Mouse (Mus musculus): ENCODE data around the gene Ppan.

Gene Ppan

GRCm38 (mm10) chr9:20887704-20888385 is at the start of gene Ppan:
TSS of gene Ppan (plus strand) at chr9:20888175.
- in situ Hi-C loops (cut with MboI; ENCODE audit: low pct_unique_long_range_greater_than_20kb in 1 of 2, low sequenced_read_pairs in 2 of 2, unreplicated experiment in 1 of 2): no loop called here

- in situ Hi-C loops (cut with MboI; ENCODE audit: low pct_unique_long_range_greater_than_20kb in 1 of 2, low sequenced_read_pairs in 2 of 2, unreplicated experiment in 1 of 2): no loop called here
Measured at GRCm38 (mm10) chr9:20838931-20839330, 49.0 kb upstream of the Ppan start.

GRCm38 (mm10) chr9:20842211-20842610 is 45.8 kb upstream of the Ppan start:
- in situ Hi-C loops (cut with MboI; ENCODE audit: low pct_unique_long_range_greater_than_20kb in 1 of 2, low sequenced_read_pairs in 2 of 2, unreplicated experiment in 1 of 2): no loop called here

GRCm38 (mm10) chr9:20842670-20843069 is 45.3 kb upstream of the Ppan start:
- in situ Hi-C loops (cut with MboI; ENCODE audit: low pct_unique_long_range_greater_than_20kb in 1 of 2, low sequenced_read_pairs in 2 of 2, unreplicated experiment in 1 of 2): no loop called here

GRCm38 (mm10) chr9:20850179-20850578 is 37.8 kb upstream of the Ppan start:
- in situ Hi-C loops (cut with MboI; ENCODE audit: low pct_unique_long_range_greater_than_20kb in 1 of 2, low sequenced_read_pairs in 2 of 2, unreplicated experiment in 1 of 2): no loop called here

GRCm38 (mm10) chr9:20857131-20857530 is 30.8 kb upstream of the Ppan start:
- in situ Hi-C loops (cut with MboI; ENCODE audit: low pct_unique_long_range_greater_than_20kb in 1 of 2, low sequenced_read_pairs in 2 of 2, unreplicated experiment in 1 of 2): no loop called here

- in situ Hi-C loops (cut with MboI; ENCODE audit: low pct_unique_long_range_greater_than_20kb in 1 of 2, low sequenced_read_pairs in 2 of 2, unreplicated experiment in 1 of 2): no loop called here
Measured at GRCm38 (mm10) chr9:20859926-20860325, 28.0 kb upstream of the Ppan start.

- in situ Hi-C loops (cut with MboI; ENCODE audit: low pct_unique_long_range_greater_than_20kb in 1 of 2, low sequenced_read_pairs in 2 of 2, unreplicated experiment in 1 of 2): no loop called here
Measured at GRCm38 (mm10) chr9:20861821-20862220, 26.2 kb upstream of the Ppan start.

GRCm38 (mm10) chr9:20862225-20862624 is 25.8 kb upstream of the Ppan start:
- in situ Hi-C loops (cut with MboI; ENCODE audit: low pct_unique_long_range_greater_than_20kb in 1 of 2, low sequenced_read_pairs in 2 of 2, unreplicated experiment in 1 of 2): no loop called here

GRCm38 (mm10) chr9:20866879-20867278 is 21.1 kb upstream of the Ppan start:
- in situ Hi-C loops (cut with MboI; ENCODE audit: low pct_unique_long_range_greater_than_20kb in 1 of 2, low sequenced_read_pairs in 2 of 2, unreplicated experiment in 1 of 2): no loop called here

- in situ Hi-C loops (cut with MboI; ENCODE audit: low pct_unique_long_range_greater_than_20kb in 1 of 2, low sequenced_read_pairs in 2 of 2, unreplicated experiment in 1 of 2): no loop called here
Measured at GRCm38 (mm10) chr9:20868448-20869001, 19.4 kb upstream of the Ppan start, which contains the start of gene A230050P20Rik. TSS of gene A230050P20Rik (plus strand) at chr9:20868642.

- in situ Hi-C loops (cut with MboI; ENCODE audit: low pct_unique_long_range_greater_than_20kb in 1 of 2, low sequenced_read_pairs in 2 of 2, unreplicated experiment in 1 of 2): no loop called here
Measured at GRCm38 (mm10) chr9:20869246-20869645, 18.7 kb upstream of the Ppan start.

- in situ Hi-C loops (cut with MboI; ENCODE audit: low pct_unique_long_range_greater_than_20kb in 1 of 2, low sequenced_read_pairs in 2 of 2, unreplicated experiment in 1 of 2): no loop called here
Measured at GRCm38 (mm10) chr9:20870211-20871173, 17.5 kb upstream of the Ppan start.

- in situ Hi-C loops (cut with MboI; ENCODE audit: low pct_unique_long_range_greater_than_20kb in 1 of 2, low sequenced_read_pairs in 2 of 2, unreplicated experiment in 1 of 2): no loop called here
Measured at GRCm38 (mm10) chr9:20872991-20873390, 15.0 kb upstream of the Ppan start.

GRCm38 (mm10) chr9:20873521-20873920 is 14.5 kb upstream of the Ppan start:
- in situ Hi-C loops (cut with MboI; ENCODE audit: low pct_unique_long_range_greater_than_20kb in 1 of 2, low sequenced_read_pairs in 2 of 2, unreplicated experiment in 1 of 2): no loop called here

- in situ Hi-C loops (cut with MboI; ENCODE audit: low pct_unique_long_range_greater_than_20kb in 1 of 2, low sequenced_read_pairs in 2 of 2, unreplicated experiment in 1 of 2): no loop called here
Measured at GRCm38 (mm10) chr9:20875021-20875790, 12.8 kb upstream of the Ppan start.

GRCm38 (mm10) chr9:20876318-20877117 is 11.5 kb upstream of the Ppan start:
- in situ Hi-C loops (cut with MboI; ENCODE audit: low pct_unique_long_range_greater_than_20kb in 1 of 2, low sequenced_read_pairs in 2 of 2, unreplicated experiment in 1 of 2): no loop called here
